Mouse (Mus musculus): ENCODE data around the gene Coq8a.

DNA sequence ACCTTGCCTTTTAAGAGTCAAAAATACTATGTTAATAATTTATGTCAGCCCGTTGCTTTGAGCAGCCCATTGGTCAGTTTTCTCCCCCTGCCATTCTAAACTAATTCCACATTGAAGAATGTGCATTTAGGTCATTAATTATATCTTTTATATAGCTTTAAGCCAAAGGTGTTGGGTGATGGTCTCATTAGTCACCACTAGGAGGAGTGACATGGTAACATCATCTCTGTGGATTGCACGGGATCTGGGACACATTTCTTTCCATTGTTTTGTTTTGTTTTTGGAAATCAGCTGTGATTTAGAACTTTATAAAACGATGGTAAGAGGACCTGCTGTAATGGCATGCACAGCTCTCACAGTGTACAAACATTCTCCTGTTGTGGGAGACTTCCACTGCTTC, 68.0 kb downstream of the Coq8a start:
- TF ChIP-seq CTCF (IDR thresholded peaks at IDR 0.05; ENCODE audit: insufficient read depth, low read length) (no peak), POLR2A (IDR thresholded peaks at IDR 0.05; ENCODE audit: borderline replicate concordance, extremely low read depth, low read depth, low read length) (no peak)

Data from lung, adult 2 months (tissue).